Mouse (Mus musculus): Measurements from ENCODE around the gene Afg1l. TPM values are rescaled to one million over a fixed set of nuclear protein-coding genes. Genes with fewer than 3 reads are reported as not detected.

Afg1l gene
- total RNA-seq, 2 experiments from 2014 or later = 9.6 to 10.6 TPM

- DNase-seq (ENCODE audit: low spot score in 2 of 2) = no peak
These were observed 178.4 kb downstream of the Afg1l start for GRCm38 (mm10) chr10:42299967-42300366.

GRCm38 (mm10) chr10:42299426-42299825, 178.9 kb downstream of the Afg1l start:
- DNase-seq (ENCODE audit: low spot score in 2 of 2) = no peak

- no peak for DNase-seq (ENCODE audit: low spot score in 2 of 2)
These were observed 180.4 kb downstream of the Afg1l start for GRCm38 (mm10) chr10:42297954-42298353.

GRCm38 (mm10) chr10:42297109-42297508, 181.3 kb downstream of the Afg1l start:
- no peak for DNase-seq (ENCODE audit: low spot score in 2 of 2)

GRCm38 (mm10) chr10:42296559-42296958, 181.8 kb downstream of the Afg1l start:
- no peak for DNase-seq (ENCODE audit: low spot score in 2 of 2)

- DNase-seq (ENCODE audit: low spot score in 2 of 2) = peak; percentile 23 to 39
These were observed 183.3 kb downstream of the Afg1l start for GRCm38 (mm10) chr10:42295028-42295427.

- DNase-seq (ENCODE audit: low spot score in 2 of 2) = no peak
These were observed 184.0 kb downstream of the Afg1l start for GRCm38 (mm10) chr10:42294392-42294791.

- DNase-seq (ENCODE audit: low spot score in 2 of 2) = no peak
These were observed 184.5 kb downstream of the Afg1l start for GRCm38 (mm10) chr10:42293877-42294276.

GRCm38 (mm10) chr10:42291360-42291759, 187.0 kb downstream of the Afg1l start:
- DNase-seq (ENCODE audit: low spot score in 2 of 2) = peak; percentile 34 to 46

- no peak for DNase-seq (ENCODE audit: low spot score in 2 of 2)
These were observed 190.7 kb downstream of the Afg1l start for GRCm38 (mm10) chr10:42287666-42288065.

GRCm38 (mm10) chr10:42278307-42278850, 200.0 kb downstream of the Afg1l start:
- DNase-seq (ENCODE audit: low spot score in 2 of 2) = no peak

GRCm38 (mm10) chr10:42277476-42278306, 200.7 kb downstream of the Afg1l start:
- peak; percentile 97 for DNase-seq (ENCODE audit: low spot score in 2 of 2)

GRCm38 (mm10) chr10:42276507-42277345, 201.6 kb downstream of the Afg1l start, which contains the start of gene Foxo3:
Gene Foxo3 (minus strand): TSS chr10:42276755.
- peak; percentile 85 to 88 for DNase-seq (ENCODE audit: low spot score in 2 of 2)

GRCm38 (mm10) chr10:42275871-42276501, 202.4 kb downstream of the Afg1l start:
- peak; percentile 34 to 49 for DNase-seq (ENCODE audit: low spot score in 2 of 2)

- peak in 1 of 2 experiments; percentile 63 for DNase-seq (ENCODE audit: low spot score in 2 of 2)
These were observed 202.9 kb downstream of the Afg1l start for GRCm38 (mm10) chr10:42275401-42275870.

- DNase-seq (ENCODE audit: low spot score in 2 of 2) = peak; percentile 36 to 52
These were observed 203.5 kb downstream of the Afg1l start for GRCm38 (mm10) chr10:42274712-42275400.

- DNase-seq (ENCODE audit: low spot score in 2 of 2) = no peak
These were observed 204.3 kb downstream of the Afg1l start for GRCm38 (mm10) chr10:42273760-42274691.

- DNase-seq (ENCODE audit: low spot score in 2 of 2) = no peak
These were observed 205.0 kb downstream of the Afg1l start for GRCm38 (mm10) chr10:42273403-42273759.

GRCm38 (mm10) chr10:42271454-42272230, 206.7 kb downstream of the Afg1l start:
- no peak for DNase-seq (ENCODE audit: low spot score in 2 of 2)

Data from layer of hippocampus, postnatal 10 days (tissue).